Mouse (Mus musculus): ENCODE results near the gene Plppr2.

DNA sequence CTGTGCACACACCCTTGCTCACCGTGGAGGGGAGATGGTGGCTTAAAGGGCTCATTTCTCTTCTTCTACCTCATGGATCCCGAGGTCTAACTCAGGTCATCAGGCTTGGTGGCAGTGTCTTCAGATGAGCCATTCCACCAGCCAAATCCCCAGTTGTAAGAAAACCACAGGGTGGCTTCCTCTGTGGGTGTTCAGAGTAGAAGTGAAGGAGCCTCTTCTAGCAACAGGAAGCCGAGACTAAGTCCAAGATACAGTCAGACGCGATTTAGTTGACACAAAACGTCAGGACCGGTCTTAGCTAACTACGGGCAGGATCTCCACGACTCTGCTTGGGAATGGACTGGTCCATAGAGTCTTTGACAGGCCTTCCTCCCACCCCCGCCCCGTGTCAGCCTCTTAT is 28.6 kb upstream of the Plppr2 start:
- no peak for TF ChIP-seq CTCF (IDR thresholded peaks at IDR 0.05; ENCODE audit: low read depth, low read length)
- TF ChIP-seq GATA1 (IDR thresholded peaks at IDR 0.05; ENCODE audit: borderline replicate concordance, low read length): no peak

All from G1E (cell line).